Mouse (Mus musculus): ENCODE data around the gene Carmil1.
"Not testable (repeated sequence)": the region's sequence is repeated elsewhere in the genome, so short reads cannot be mapped to it uniquely, and the experiment has no call there.

Carmil1 gene

GRCm38 (mm10) chr13:24152610-24153009 is 128.0 kb downstream of the Carmil1 start:
- DNase-seq (ENCODE audit: low spot score), result no peak

- DNase-seq (ENCODE audit: low spot score), result peak; percentile 53
Observed at GRCm38 (mm10) chr13:24151335-24151734, 129.3 kb downstream of the Carmil1 start.

GRCm38 (mm10) chr13:24148549-24148948 is 132.0 kb downstream of the Carmil1 start:
- no peak for DNase-seq (ENCODE audit: low spot score)

GRCm38 (mm10) chr13:24147006-24147405 is 133.6 kb downstream of the Carmil1 start:
- DNase-seq (ENCODE audit: low spot score), result no peak

- DNase-seq (ENCODE audit: low spot score), result no peak
Observed at GRCm38 (mm10) chr13:24146541-24146940, 134.1 kb downstream of the Carmil1 start.

GRCm38 (mm10) chr13:24144858-24145257 is 135.7 kb downstream of the Carmil1 start:
- DNase-seq (ENCODE audit: low spot score), result no peak

- DNase-seq (ENCODE audit: low spot score), result no peak
Observed at GRCm38 (mm10) chr13:24144141-24144540, 136.5 kb downstream of the Carmil1 start.

- DNase-seq (ENCODE audit: low spot score), result no peak
Observed at GRCm38 (mm10) chr13:24136836-24137235, 143.8 kb downstream of the Carmil1 start.

- no peak for DNase-seq (ENCODE audit: low spot score)
Observed at GRCm38 (mm10) chr13:24135282-24136230, 145.0 kb downstream of the Carmil1 start.

GRCm38 (mm10) chr13:24132866-24133265 is 147.7 kb downstream of the Carmil1 start:
- DNase-seq (ENCODE audit: low spot score), result no peak

GRCm38 (mm10) chr13:24131319-24131718 is 149.3 kb downstream of the Carmil1 start:
- no peak for DNase-seq (ENCODE audit: low spot score)

GRCm38 (mm10) chr13:24130741-24131140 is 149.9 kb downstream of the Carmil1 start:
- DNase-seq (ENCODE audit: low spot score), result no peak

- no peak for DNase-seq (ENCODE audit: low spot score)
Observed at GRCm38 (mm10) chr13:24128731-24129130, 151.9 kb downstream of the Carmil1 start.

GRCm38 (mm10) chr13:24125865-24126264 is 154.7 kb downstream of the Carmil1 start:
- DNase-seq (ENCODE audit: low spot score), result no peak

GRCm38 (mm10) chr13:24117181-24117812 is 163.3 kb downstream of the Carmil1 start:
- DNase-seq (ENCODE audit: low spot score), result no peak

- peak; percentile 74 for DNase-seq (ENCODE audit: low spot score)
Observed at GRCm38 (mm10) chr13:24112689-24113348, 167.8 kb downstream of the Carmil1 start.

- no peak for DNase-seq (ENCODE audit: low spot score)
Observed at GRCm38 (mm10) chr13:24110329-24110728, 170.3 kb downstream of the Carmil1 start.

GRCm38 (mm10) chr13:24108282-24108681 is 172.3 kb downstream of the Carmil1 start:
- DNase-seq (ENCODE audit: low spot score), result no peak

- no peak for DNase-seq (ENCODE audit: low spot score)
Observed at GRCm38 (mm10) chr13:24107058-24107457, 173.5 kb downstream of the Carmil1 start.

GRCm38 (mm10) chr13:24105838-24106237 is 174.8 kb downstream of the Carmil1 start:
- DNase-seq (ENCODE audit: low spot score), result no peak

- no peak for DNase-seq (ENCODE audit: low spot score)
Observed at GRCm38 (mm10) chr13:24105340-24105669, 175.3 kb downstream of the Carmil1 start.

GRCm38 (mm10) chr13:24104611-24105339 is 175.8 kb downstream of the Carmil1 start:
- DNase-seq (ENCODE audit: low spot score), result not testable (repeated sequence)
